Mouse (Mus musculus) bone marrow macrophage, adult 2 months (primary cell): Measurements from ENCODE around the gene Sowaha.

Experiments
- CTCF ChIP-seq: IDR thresholded peaks from 2 replicates; pipeline ENCODE4 v1.5.1; 2012; ENCODE audit warnings: low read depth, mild to moderate bottlenecking, low read length, moderate library complexity
- POLR2A ChIP-seq: IDR thresholded peaks from 2 replicates; pipeline ENCODE4 v1.6.1; 2012; ENCODE audit warnings: mild to moderate bottlenecking, low read depth, low read length, borderline replicate concordance

DNA sequence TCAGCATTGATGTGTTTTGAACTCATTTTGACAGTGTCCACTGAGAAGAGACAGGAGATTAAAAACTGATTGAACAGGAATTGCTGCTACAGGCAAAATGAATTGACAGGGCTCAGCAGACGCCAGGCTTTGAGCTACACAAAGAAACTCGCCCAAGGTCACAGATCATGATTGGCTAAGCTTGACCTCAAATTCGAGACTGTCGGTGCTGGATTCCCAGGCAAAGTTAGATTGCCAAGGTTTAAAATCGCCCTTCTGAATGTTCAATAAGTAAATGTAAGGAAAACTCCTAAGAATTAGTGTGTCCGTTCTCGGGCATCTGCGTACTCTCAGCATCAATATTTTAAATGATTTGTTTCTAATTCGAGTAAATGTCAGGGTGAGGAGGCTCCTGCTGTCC, 9.3 kb upstream of the Sowaha start:
- TF ChIP-seq CTCF (no peak), POLR2A (no peak)
